Mouse (Mus musculus): ENCODE data around the gene Pcgf5. TPM values are rescaled to one million over a fixed set of nuclear protein-coding genes. Genes with fewer than 3 reads are reported as not detected.

Pcgf5 gene
- polyA plus RNA-seq, 1 experiment from 2014 or later, result 26.0 TPM

DNA sequence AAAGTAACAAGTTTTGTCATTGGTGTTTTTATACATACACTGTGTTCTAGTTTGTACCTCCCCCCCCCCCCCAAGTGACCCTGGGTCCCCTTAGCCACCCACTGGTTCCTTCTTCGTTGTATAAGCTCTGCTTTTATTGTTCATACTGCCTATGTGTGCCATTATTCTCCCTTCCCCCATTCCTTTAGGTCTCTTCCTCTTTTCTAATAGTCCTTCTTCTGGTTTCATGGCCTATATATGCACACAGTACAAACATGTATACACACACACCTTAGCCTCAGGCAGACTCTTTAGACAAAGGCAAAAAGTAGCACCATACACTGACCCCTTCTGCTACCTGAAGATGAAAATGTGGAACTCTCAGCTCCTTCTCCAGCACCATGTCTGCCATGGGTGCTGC, 42.6 kb downstream of the Pcgf5 start:
- no peak for ATAC-seq
- no peaks in the 10 kb centered on the region for H3K27me3 ChIP-seq (replicated peaks)

DNA sequence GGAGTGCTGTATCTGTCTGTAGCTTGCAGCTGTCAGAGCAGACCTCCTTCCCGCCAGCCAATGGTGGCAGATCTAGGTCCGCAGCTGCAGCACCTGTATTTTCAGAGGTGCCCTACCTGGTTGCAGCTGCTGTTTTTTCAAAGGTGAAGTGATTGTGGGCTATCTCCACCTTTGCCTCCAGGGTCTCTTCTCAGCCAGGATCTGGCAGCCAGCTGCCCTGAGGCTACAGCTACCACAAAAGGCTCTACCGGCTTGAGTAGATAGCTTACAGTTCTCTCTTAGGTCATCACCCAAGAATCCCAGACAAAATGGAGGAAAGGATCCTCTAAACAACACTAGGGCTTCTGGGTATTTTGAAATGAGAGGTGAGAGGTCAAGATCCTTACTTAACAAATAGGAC, 50.4 kb downstream of the Pcgf5 start:
- no peaks in the 10 kb centered on the region; the same call in 1 of the 2 replicates for H3K27me3 ChIP-seq (replicated peaks)
- no peak for ATAC-seq
- H3K27ac ChIP-seq, result no peak overlapping the region
- H3K9me3 ChIP-seq (replicated peaks), result no peaks in the 10 kb centered on the region
- H3K4me1 ChIP-seq, result no peaks in the 10 kb centered on the region
- H3K9ac ChIP-seq, result no peak overlapping the region
- H3K4me2 ChIP-seq, result no peak overlapping the region
- WGBS (ENCODE audit: insufficient replicate concordance), result 72% methylated on average over 3 of the region's 3 CpGs
- H3K4me3 ChIP-seq, result no peak overlapping the region
- no peaks in the 10 kb centered on the region for H3K36me3 ChIP-seq

More for the DNA sequence above, 42.6 kb downstream of the Pcgf5 start:
- H3K36me3 ChIP-seq, result no peaks in the 10 kb centered on the region
- H3K9me3 ChIP-seq (replicated peaks), result no peaks in the 10 kb centered on the region
- H3K4me2 ChIP-seq, result no peak overlapping the region
- H3K9ac ChIP-seq, result no peak overlapping the region
- no peak overlapping the region for H3K27ac ChIP-seq
- H3K4me1 ChIP-seq, result no peaks in the 10 kb centered on the region
- 48% methylated on average over 1 of the region's 1 CpGs for WGBS (ENCODE audit: insufficient replicate concordance)
- no peak overlapping the region for H3K4me3 ChIP-seq

DNA sequence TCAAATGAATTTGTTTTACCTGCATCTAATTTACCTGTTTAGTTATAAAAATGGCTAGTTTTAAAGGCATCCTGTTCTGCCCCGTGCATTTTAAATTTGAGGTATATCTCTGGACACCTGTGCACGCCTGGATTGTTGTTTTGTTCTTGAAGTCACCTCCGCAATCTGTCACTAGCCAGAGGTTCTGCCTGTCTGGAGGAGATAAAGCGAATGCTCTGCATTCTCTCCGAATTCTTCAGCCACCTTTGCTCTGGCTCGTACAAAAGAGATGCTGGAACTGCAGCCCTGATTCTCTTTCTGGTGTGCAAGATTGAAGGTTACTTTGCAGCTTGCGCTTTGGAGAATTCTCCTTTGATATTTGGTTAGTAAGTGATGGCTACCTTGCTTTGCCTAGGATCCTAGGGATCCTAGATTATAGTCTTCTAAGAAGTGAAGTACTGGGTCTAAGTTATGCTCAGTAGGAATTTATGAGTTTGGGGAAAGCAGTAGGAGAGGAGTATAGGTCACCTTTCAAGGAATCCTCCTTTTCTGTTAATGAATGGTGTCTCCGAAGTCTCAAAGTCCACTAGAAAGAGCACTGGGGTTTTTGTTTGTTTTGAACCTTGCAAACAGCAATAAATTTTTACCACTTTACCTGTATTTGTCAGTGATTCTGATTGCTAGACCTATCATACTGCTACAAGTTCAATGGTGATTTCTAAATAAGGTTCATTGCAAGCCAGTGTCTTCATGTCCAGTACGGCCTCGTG, 60.4 kb downstream of the Pcgf5 start:
- Histone ChIP-seq H3K27me3 (replicated peaks) (peaks cover 5% of the 10 kb centered on the region; the same call in 1 of the 2 replicates), H3K9ac (peak overlapping the region; percentile 48), H3K9me3 (replicated peaks) (no peaks in the 10 kb centered on the region), H3K27ac (peak overlapping the region; percentile 60; the same call in 1 of the 2 replicates), H3K36me3 (peaks cover 17% of the 10 kb centered on the region), H3K4me1 (peaks cover 29% of the 10 kb centered on the region), H3K4me2 (peak overlapping the region; percentile 81), H3K4me3 (peak overlapping the region; percentile 91; the same call in 1 of the 2 replicates)
- ATAC-seq, result no peak
- WGBS (ENCODE audit: insufficient replicate concordance), result 33% methylated on average over 10 of the region's 10 CpGs

DNA sequence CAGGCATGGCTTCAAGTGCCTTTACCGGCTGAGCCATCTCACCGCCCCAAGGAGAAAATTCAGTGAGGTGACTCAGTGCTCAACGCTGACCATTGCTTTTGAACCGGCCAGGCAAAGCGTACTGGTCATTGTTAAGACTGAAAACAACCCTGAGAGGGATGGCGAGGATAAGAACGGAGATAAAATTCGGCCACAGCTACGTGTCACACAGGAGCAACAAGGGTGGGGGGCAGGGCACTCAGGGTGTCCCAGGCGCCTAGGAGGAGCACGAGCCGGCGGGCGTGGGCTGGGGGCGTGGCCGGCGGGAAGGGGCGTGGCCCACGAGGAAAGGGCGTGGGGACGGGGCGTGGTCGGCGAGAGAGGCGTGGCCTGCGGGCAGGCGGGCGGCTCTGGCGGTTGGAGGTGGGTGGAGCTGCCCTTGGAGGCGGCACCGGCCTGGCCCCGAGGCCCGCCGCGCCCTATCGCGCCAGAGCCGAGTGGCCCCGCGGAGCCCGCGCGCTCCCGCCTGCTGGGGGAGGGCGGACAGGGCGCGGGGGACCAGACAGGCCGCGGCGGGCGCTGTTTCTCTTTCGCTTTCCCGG, 61.3 kb downstream of the Pcgf5 start:
- Histone ChIP-seq H3K4me1 (peaks cover 29% of the 10 kb centered on the region), H3K27ac (peak overlapping the region; percentile 86), H3K9me3 (replicated peaks) (no peaks in the 10 kb centered on the region), H3K4me3 (peak overlapping the region; percentile 91), H3K4me2 (peak overlapping the region; percentile 81), H3K9ac (peak overlapping the region; percentile 93), H3K36me3 (peaks cover 22% of the 10 kb centered on the region), H3K27me3 (replicated peaks) (peaks cover 5% of the 10 kb centered on the region; the same call in 1 of the 2 replicates)
- peak; percentile 99 for ATAC-seq
- WGBS (ENCODE audit: insufficient replicate concordance), result under 1% methylated on average over 49 of the region's 53 CpGs

DNA sequence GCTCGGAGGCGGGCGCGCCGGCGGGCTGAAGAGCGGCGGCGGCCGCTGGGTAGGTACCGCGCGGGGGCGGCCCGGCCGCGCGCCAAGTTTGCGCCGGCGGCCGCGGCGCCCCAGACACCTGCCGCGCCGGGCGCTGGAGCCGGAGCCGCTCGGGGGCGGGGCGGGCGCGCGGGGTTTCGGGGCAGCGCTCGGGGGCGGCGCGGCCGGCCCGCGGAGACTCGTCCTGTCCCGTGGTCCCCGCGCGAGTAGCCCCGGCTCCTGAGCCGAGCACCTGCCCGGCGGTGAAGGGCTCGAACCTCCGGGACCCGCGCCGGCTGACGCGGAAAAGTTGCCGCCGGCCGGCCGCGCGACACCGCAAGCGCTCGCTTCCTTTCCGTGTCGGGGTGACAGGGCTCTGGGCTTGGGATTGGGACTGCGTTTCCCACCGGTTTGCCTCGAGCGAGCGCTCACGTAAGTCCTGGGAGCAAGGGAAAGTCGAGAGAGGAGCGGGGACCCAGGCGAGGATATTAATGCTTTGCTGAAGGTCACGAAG, 61.8 kb downstream of the Pcgf5 start:
- WGBS (ENCODE audit: insufficient replicate concordance), result under 1% methylated on average over 69 of the region's 82 CpGs
- ATAC-seq, result peak; percentile 77

DNA sequence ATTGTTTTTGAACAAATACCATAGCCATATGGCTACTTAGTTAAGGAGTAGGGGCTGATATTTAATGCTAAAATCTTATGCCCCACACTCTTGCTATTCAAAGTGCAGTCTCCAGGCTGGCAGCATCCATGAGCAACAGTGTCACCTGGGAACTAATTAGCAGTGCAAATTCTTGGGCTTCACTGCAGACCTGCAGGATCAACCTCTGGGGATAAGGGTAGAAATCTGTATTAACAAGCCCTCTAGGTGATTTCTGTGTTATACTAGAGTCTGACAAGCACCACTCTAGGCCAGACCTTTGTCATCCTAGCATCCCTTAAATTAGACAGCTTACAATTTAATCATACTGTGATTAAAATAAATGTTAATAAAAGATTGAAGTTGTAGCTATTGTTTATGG, 71.8 kb downstream of the Pcgf5 start:
- H3K27ac ChIP-seq, result no peak overlapping the region
- no peak overlapping the region for H3K4me2 ChIP-seq
- no peak overlapping the region for H3K4me3 ChIP-seq
- H3K9ac ChIP-seq, result no peak overlapping the region
- no peak for ATAC-seq
- H3K27me3 ChIP-seq (replicated peaks), result no peaks in the 10 kb centered on the region
- peaks cover 24% of the 10 kb centered on the region for H3K36me3 ChIP-seq
- H3K9me3 ChIP-seq (replicated peaks), result no peaks in the 10 kb centered on the region
- no peaks in the 10 kb centered on the region; the same call in 1 of the 2 replicates for H3K4me1 ChIP-seq

More for the DNA sequence above, 61.8 kb downstream of the Pcgf5 start:
- Histone ChIP-seq H3K27ac (peak overlapping the region; percentile 86), H3K4me1 (peaks cover 29% of the 10 kb centered on the region), H3K9me3 (replicated peaks) (no peaks in the 10 kb centered on the region), H3K4me3 (peak overlapping the region; percentile 91), H3K9ac (peak overlapping the region; percentile 93), H3K4me2 (peak overlapping the region; percentile 81), H3K27me3 (replicated peaks) (peaks cover 5% of the 10 kb centered on the region; the same call in 1 of the 2 replicates), H3K36me3 (peaks cover 28% of the 10 kb centered on the region)

DNA sequence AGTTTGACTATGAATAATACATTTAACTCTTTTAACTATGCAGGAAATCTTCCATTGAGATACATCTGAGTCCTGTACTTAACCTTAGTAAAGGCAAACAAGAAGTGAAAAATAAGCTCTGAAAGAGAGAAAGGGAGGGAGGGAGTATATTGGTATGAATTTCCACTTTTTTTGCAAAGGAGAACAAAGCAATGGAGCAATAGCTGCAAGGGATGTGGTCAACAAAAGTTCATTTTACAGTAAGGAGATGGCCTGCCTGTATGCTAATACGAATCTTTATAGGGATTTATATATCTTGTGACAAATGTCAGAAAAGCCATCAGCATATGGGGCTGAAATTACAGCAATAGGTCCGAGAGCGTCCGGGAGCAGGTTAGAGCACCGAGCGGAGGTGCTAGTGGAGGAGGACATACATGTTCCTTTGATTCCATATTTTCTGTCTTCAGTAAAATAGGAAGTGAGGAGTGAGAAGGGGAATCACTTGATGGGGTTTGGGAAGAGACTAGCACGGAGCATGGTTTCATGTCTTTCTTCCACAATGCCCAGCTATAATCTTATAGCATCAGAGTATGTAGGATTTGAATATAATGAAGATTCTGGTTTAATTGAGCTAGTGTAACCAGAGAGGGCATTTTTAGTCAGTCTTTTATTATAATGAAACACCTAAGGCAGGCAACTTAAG, 79.2 kb downstream of the Pcgf5 start:
- WGBS (ENCODE audit: insufficient replicate concordance), result 91% methylated on average over 7 of the region's 7 CpGs
- ATAC-seq, result no peak
- H3K27ac ChIP-seq, result no peak overlapping the region
- H3K27me3 ChIP-seq (replicated peaks), result no peaks in the 10 kb centered on the region
- H3K9me3 ChIP-seq (replicated peaks), result no peaks in the 10 kb centered on the region
- H3K36me3 ChIP-seq, result no peaks in the 10 kb centered on the region; the same call in 1 of the 2 replicates
- H3K4me2 ChIP-seq, result no peak overlapping the region
- no peak overlapping the region for H3K9ac ChIP-seq
- H3K4me1 ChIP-seq, result peaks cover 6% of the 10 kb centered on the region; the same call in 1 of the 2 replicates
- H3K4me3 ChIP-seq, result no peak overlapping the region

DNA sequence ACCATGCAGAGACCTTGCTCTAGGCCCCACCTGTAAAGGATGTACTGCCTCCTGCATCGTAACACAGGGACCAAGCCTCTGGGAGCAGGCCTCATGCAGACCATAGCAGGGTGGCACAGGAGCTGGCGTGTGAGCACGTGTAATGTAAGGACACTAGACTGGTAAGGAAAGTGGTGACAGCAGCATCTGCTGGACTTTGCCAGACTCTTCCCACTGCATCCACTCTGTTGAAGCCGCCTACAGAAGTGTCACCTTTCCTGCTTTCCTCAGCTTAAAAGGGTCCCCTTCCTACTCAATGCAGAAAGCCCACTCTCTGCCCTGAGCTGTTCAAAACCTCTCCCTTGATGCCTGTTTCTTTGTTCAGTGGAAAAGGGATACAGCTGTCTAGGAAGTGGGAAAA, 80.0 kb downstream of the Pcgf5 start:
- H3K9ac ChIP-seq, result no peak overlapping the region
- ATAC-seq, result no peak
- H3K9me3 ChIP-seq (replicated peaks), result no peaks in the 10 kb centered on the region
- H3K4me3 ChIP-seq, result no peak overlapping the region
- H3K4me2 ChIP-seq, result no peak overlapping the region
- H3K4me1 ChIP-seq, result peaks cover 14% of the 10 kb centered on the region
- H3K27ac ChIP-seq, result no peak overlapping the region
- WGBS (ENCODE audit: insufficient replicate concordance), result 85% methylated on average over 4 of the region's 4 CpGs
- H3K27me3 ChIP-seq (replicated peaks), result no peaks in the 10 kb centered on the region
- no peaks in the 10 kb centered on the region for H3K36me3 ChIP-seq

DNA sequence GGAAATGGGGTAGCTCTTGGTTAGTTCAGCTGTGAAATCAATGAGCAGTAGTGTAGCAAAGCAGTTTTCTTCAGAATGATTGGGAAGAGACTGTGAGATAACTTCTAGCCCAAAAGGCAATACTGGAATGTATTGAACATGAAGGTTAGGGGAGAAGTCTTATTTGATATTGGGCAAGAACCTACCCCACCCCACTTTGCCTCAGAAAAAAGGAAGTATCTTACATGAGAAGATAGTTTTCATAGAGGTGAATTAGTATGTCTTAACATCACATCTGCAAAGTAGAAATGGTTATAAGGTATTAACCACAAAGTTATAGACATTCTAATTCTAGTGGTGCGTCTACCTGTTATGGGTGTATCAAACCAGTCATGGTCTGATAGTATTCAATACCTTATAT, 81.2 kb downstream of the Pcgf5 start:
- ATAC-seq, result no peak
- H3K4me3 ChIP-seq, result no peak overlapping the region
- 88% methylated on average over 1 of the region's 1 CpGs for WGBS (ENCODE audit: insufficient replicate concordance)
- H3K4me2 ChIP-seq, result no peak overlapping the region
- no peaks in the 10 kb centered on the region for H3K27me3 ChIP-seq (replicated peaks)
- H3K4me1 ChIP-seq, result peaks cover 22% of the 10 kb centered on the region
- no peaks in the 10 kb centered on the region for H3K9me3 ChIP-seq (replicated peaks)
- no peak overlapping the region for H3K27ac ChIP-seq
- H3K9ac ChIP-seq, result no peak overlapping the region
- H3K36me3 ChIP-seq, result no peaks in the 10 kb centered on the region

DNA sequence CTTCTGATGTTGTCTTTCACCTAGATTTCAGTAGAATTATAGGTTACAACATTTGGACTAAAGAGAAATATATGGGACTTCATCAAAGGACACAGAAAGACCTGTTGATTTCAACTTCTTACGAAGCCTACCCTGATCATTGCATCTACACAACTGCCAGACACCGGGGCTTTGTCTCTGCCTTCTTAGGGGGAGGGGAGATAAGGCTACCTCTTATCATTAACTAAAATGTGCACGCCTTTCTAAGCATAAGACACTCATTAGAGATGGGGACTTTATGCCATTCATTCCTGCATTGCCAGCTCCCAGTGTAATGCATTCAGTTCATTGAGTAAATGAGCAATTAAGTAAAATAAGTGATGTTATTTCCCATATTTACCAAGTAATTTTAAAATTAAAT, 85.1 kb downstream of the Pcgf5 start:
- ATAC-seq, result peak; percentile 68

DNA sequence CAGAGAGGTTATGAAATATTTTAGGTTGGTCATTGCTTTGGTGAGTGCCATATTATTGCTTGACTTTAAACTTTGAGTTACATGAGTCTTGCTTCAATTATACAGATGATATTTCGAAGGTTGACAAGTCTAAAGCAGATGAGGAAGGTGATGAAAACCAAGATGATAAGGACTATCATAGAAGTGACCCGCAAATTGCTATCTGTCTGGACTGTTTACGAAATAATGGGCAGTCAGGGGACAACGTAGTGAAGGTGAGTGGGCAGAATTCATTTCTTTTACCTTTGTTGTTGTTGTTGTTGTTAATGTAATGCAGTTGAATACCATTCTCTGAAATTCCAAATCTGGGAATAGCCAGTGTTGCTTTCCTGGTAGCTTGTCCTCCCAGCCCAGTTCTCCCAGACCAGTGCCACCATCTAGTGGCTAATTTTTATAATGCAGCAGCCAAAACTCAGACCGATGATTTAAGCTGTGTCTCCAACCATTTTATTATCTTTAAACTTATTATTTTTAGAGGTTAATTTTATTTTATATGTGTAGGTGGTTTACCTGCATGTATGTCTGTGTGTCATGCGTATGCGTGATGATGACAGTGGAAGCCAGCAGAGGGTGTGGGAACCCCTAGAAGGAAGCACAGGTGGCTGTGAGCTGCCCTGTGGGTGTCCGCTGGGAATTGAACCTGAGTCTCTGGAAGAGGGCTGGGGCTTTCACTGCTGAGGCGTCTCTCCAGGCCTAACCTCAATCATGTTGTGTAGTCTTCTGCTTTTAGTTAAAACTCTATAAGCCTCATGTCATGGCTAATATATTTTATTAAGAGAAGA, 92.0 kb downstream of the Pcgf5 start:
- Histone ChIP-seq H3K27ac (no peak overlapping the region), H3K4me1 (no peaks in the 10 kb centered on the region), H3K9ac (no peak overlapping the region), H3K27me3 (replicated peaks) (no peaks in the 10 kb centered on the region), H3K9me3 (replicated peaks) (no peaks in the 10 kb centered on the region), H3K4me2 (no peak overlapping the region), H3K36me3 (peaks cover 27% of the 10 kb centered on the region), H3K4me3 (no peak overlapping the region)
- no peak for ATAC-seq
- WGBS (ENCODE audit: insufficient replicate concordance), result 61% methylated on average over 9 of the region's 9 CpGs

More for the DNA sequence above, 85.1 kb downstream of the Pcgf5 start:
- no peak overlapping the region for H3K4me3 ChIP-seq
- WGBS (ENCODE audit: insufficient replicate concordance), result 20% methylated on average over 3 of the region's 3 CpGs
- no peak overlapping the region for H3K9ac ChIP-seq
- peaks cover 12% of the 10 kb centered on the region for H3K36me3 ChIP-seq
- H3K4me2 ChIP-seq, result no peak overlapping the region
- no peaks in the 10 kb centered on the region for H3K27me3 ChIP-seq (replicated peaks)
- no peaks in the 10 kb centered on the region for H3K9me3 ChIP-seq (replicated peaks)
- peaks cover 22% of the 10 kb centered on the region for H3K4me1 ChIP-seq
- no peak overlapping the region for H3K27ac ChIP-seq

All from liver, embryonic 12.5 days (tissue).